Mouse (Mus musculus) heart, embryonic 16.5 days (tissue): ENCODE data around the gene 6330409D20Rik. TPM values are rescaled to one million over a fixed set of nuclear protein-coding genes. Genes with fewer than 3 reads are reported as not detected.

Experiments used
- ATAC-seq: fragments of 200-750 bp; cut with Nextera tagmentation; replicated peaks from 2 replicates; pipeline ENCODE4 v1.8.0; 2017; ENCODE audit warnings: moderate number of reproducible peaks; ENCODE audit not compliant: insufficient read depth, low FRiP score; ENCODE audit errors: extremely low read depth
- H3K27ac ChIP-seq: fragments of 300-500 bp; sonication (generic); 2 replicates; pipeline ENCODE4 v1.5.1; 2014; ENCODE audit warnings: mild to moderate bottlenecking, low read length, control low read depth, moderate library complexity
- H3K27me3 ChIP-seq: fragments of 300-500 bp; sonication (generic); 2 replicates; pipeline ENCODE4 v1.6.1; 2014; ENCODE audit warnings: low read length, mixed read lengths; ENCODE audit not compliant: control insufficient read depth, insufficient read depth
- H3K36me3 ChIP-seq: fragments of 300-500 bp; sonication (generic); 2 replicates; pipeline ENCODE4 v1.6.1; 2014; ENCODE audit not compliant: control insufficient read depth, insufficient read depth
- H3K4me1 ChIP-seq: fragments of 300-500 bp; sonication (generic); 2 replicates; pipeline ENCODE4 v1.6.1; 2014; ENCODE audit warnings: low read length, mixed read lengths; ENCODE audit not compliant: control insufficient read depth, insufficient read depth
- H3K4me2 ChIP-seq: fragments of 300-500 bp; sonication (generic); 2 replicates; pipeline ENCODE4 v1.6.1; 2014; ENCODE audit warnings: low read depth, mild to moderate bottlenecking, control low read depth, low read length
- H3K4me3 ChIP-seq: fragments of 300-500 bp; sonication (generic); 2 replicates; pipeline ENCODE4 v1.5.1; 2014; ENCODE audit warnings: mild to moderate bottlenecking, control low read depth, low read length
- H3K9ac ChIP-seq: fragments of 300-500 bp; sonication (generic); 2 replicates; pipeline ENCODE4 v1.6.1; 2014; ENCODE audit warnings: low read length, control low read depth
- H3K9me3 ChIP-seq: fragments of 300-500 bp; sonication (generic); replicated peaks from 2 replicates; pipeline ENCODE4 v1.6.1; 2016; ENCODE audit warnings: low read length; ENCODE audit not compliant: control insufficient read depth
- WGBS: fragments of 180-500 bp; shearing (Covaris S2); extraction: QIAGEN DNeasy Blood & Tissue Kit; methylation state at CpG from one replicate; pipeline ENCODE4 v1.1.7; 2014; 5-methylcytosine and 5-hydroxymethylcytosine counted together
- polyA plus RNA-seq: library from polyadenylated mRNA; unstranded; fragments of >200 nt; fragmentation: Nextera tagmentation; extraction: Ambion mirVana; gene quantifications from 2 replicates; pipeline ENCODE4 v1.2.1, GENCODE M21; 2015

Gene 6330409D20Rik
- polyA plus RNA-seq, result 0.17 and 0.26 TPM in 2 replicates

DNA sequence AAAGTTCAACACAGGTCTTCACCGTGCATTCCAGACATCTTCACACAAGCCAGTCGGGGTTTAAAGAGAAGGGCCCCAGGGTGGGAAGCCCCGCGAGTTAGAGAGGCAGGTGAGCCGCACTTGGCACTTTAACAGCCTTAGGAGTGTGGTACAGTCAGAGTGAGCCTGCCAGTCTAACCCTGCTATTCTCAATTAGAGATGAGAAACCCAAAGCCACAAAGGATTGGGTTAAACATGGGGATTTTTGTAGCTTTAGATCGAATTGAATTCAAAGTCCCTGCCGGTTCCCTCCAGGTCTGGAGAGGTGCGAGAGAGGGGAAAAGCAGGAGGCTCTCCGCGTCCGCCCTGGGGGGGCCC is at the start of gene 6330409D20Rik:
6330409D20Rik (minus strand) TSS at position 101 of the 357 bp plus-strand sequence.
- Histone ChIP-seq H3K9me3 (no peaks in the 10 kb centered on the region), H3K4me1 (peaks cover 11% of the 10 kb centered on the region), H3K9ac (peak within 1 kb of the TSS; percentile 65), H3K4me2 (peak within 1 kb of the TSS; percentile 75), H3K27me3 (peaks cover 28% of the 10 kb centered on the region), H3K36me3 (no peaks in the 10 kb centered on the region), H3K4me3 (peak within 1 kb of the TSS; percentile 53), H3K27ac (no peak within 1 kb of the TSS)
- no peak for ATAC-seq
- WGBS, result 19% methylated on average over 11 of the region's 11 CpGs

GRCm38 (mm10) chr2:32788581-32788980 is 47.8 kb upstream of the 6330409D20Rik start:
- Histone ChIP-seq H3K4me3 (no peak overlapping the region), H3K27ac (no peak overlapping the region), H3K4me2 (no peak overlapping the region), H3K9ac (no peak overlapping the region), H3K27me3 (no peaks in the 10 kb centered on the region), H3K9me3 (no peaks in the 10 kb centered on the region), H3K4me1 (peaks cover 10% of the 10 kb centered on the region), H3K36me3 (no peaks in the 10 kb centered on the region)
- WGBS, result 50% methylated on average over 2 of the region's 2 CpGs
- ATAC-seq, result no peak

GRCm38 (mm10) chr2:32787176-32787575 is 46.4 kb upstream of the 6330409D20Rik start:
- Histone ChIP-seq H3K27ac (no peak overlapping the region), H3K4me3 (no peak overlapping the region), H3K9ac (no peak overlapping the region), H3K36me3 (no peaks in the 10 kb centered on the region), H3K4me2 (no peak overlapping the region), H3K9me3 (no peaks in the 10 kb centered on the region), H3K27me3 (no peaks in the 10 kb centered on the region), H3K4me1 (peaks cover 10% of the 10 kb centered on the region)
- WGBS, result 60% methylated on average over 6 of the region's 6 CpGs
- no peak for ATAC-seq

GRCm38 (mm10) chr2:32784048-32784681 is 43.3 kb upstream of the 6330409D20Rik start, which contains the start of gene Cfap157:
TSS of gene Cfap157 (minus strand) at chr2:32784428.
- Histone ChIP-seq H3K36me3 (no peaks in the 10 kb centered on the region), H3K27ac (no peak within 1 kb of the TSS), H3K27me3 (no peaks in the 10 kb centered on the region), H3K4me2 (no peak within 1 kb of the TSS), H3K4me1 (peaks cover 5% of the 10 kb centered on the region), H3K9ac (no peak within 1 kb of the TSS), H3K4me3 (no peak within 1 kb of the TSS), H3K9me3 (no peaks in the 10 kb centered on the region)
- 53% methylated on average over 4 of the region's 4 CpGs for WGBS
- ATAC-seq, result peak; percentile 68

- no peaks in the 10 kb centered on the region for H3K36me3 ChIP-seq
- H3K4me2 ChIP-seq, result no peak overlapping the region
- H3K4me1 ChIP-seq, result peaks cover 5% of the 10 kb centered on the region
- WGBS, result 75% methylated on average over 6 of the region's 6 CpGs
- no peak overlapping the region for H3K9ac ChIP-seq
- no peak overlapping the region for H3K4me3 ChIP-seq
- no peak overlapping the region for H3K27ac ChIP-seq
- H3K9me3 ChIP-seq, result no peaks in the 10 kb centered on the region
- ATAC-seq, result no peak
- H3K27me3 ChIP-seq, result no peaks in the 10 kb centered on the region
Measured at GRCm38 (mm10) chr2:32781710-32782109, 40.9 kb upstream of the 6330409D20Rik start.

GRCm38 (mm10) chr2:32779714-32780113 is 38.9 kb upstream of the 6330409D20Rik start:
- H3K4me1 ChIP-seq, result peaks cover 13% of the 10 kb centered on the region
- H3K27me3 ChIP-seq, result no peaks in the 10 kb centered on the region
- H3K4me2 ChIP-seq, result no peak overlapping the region
- H3K9me3 ChIP-seq, result no peaks in the 10 kb centered on the region
- H3K9ac ChIP-seq, result no peak overlapping the region
- WGBS, result 88% methylated on average over 6 of the region's 6 CpGs
- H3K36me3 ChIP-seq, result no peaks in the 10 kb centered on the region
- H3K4me3 ChIP-seq, result no peak overlapping the region
- no peak overlapping the region for H3K27ac ChIP-seq
- no peak for ATAC-seq

DNA sequence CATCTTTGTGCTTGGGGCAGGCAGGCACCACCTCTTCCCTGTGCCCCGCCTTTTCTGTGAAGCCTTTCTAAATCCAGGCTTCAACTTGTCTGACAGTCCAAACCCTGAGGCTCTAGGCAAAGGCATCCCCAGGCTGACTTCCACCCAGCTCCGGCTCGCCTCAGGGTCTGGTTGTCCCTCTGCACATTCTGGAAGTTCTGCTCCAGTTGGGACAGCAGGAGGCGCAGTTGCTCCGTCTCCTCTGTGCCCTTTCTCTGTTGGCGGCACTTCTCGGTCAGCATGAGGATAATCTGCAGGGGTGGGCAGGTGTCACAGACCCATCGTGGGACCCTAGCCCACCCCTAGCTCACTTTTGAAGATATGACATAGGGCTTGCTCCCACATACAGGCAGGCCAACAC is 38.3 kb upstream of the 6330409D20Rik start:
- H3K9ac ChIP-seq, result no peak overlapping the region
- 10% methylated on average over 8 of the region's 8 CpGs for WGBS
- ATAC-seq, result no peak

DNA sequence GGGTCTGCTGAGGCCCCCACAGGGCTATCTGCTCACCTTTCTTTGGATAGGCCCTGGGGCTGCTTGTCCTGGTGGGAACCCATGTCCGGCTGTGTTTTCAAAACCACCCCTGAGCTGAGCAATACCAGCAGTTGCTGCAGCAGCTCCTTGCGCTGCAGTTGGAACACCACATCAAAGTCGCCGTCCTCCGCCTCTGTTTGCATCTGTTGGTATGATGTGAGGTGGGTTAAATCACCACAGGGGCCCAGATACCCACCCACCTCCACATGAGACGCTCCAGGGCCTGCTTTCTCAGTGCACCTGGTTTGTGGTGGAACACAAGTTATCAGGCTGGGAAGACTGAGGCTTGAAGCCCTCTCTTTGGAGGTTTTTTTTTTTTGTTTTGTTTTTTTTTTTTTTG is 37.3 kb upstream of the 6330409D20Rik start:
- H3K9ac ChIP-seq, result no peak overlapping the region
- no peak overlapping the region for H3K4me3 ChIP-seq
- no peak overlapping the region for H3K27ac ChIP-seq
- no peaks in the 10 kb centered on the region for H3K36me3 ChIP-seq
- H3K4me2 ChIP-seq, result no peak overlapping the region
- ATAC-seq, result no peak
- no peaks in the 10 kb centered on the region for H3K27me3 ChIP-seq
- 83% methylated on average over 6 of the region's 6 CpGs for WGBS
- H3K9me3 ChIP-seq, result no peaks in the 10 kb centered on the region
- peaks cover 8% of the 10 kb centered on the region for H3K4me1 ChIP-seq

More for the DNA sequence above, 38.3 kb upstream of the 6330409D20Rik start:
- Histone ChIP-seq H3K36me3 (no peaks in the 10 kb centered on the region), H3K27me3 (no peaks in the 10 kb centered on the region), H3K27ac (no peak overlapping the region), H3K4me1 (peaks cover 11% of the 10 kb centered on the region), H3K9me3 (no peaks in the 10 kb centered on the region), H3K4me2 (no peak overlapping the region), H3K4me3 (no peak overlapping the region)

- Histone ChIP-seq H3K4me2 (peak overlapping the region; percentile 76), H3K4me1 (peaks cover 8% of the 10 kb centered on the region), H3K9me3 (no peaks in the 10 kb centered on the region), H3K27ac (no peak overlapping the region), H3K27me3 (no peaks in the 10 kb centered on the region), H3K36me3 (no peaks in the 10 kb centered on the region), H3K4me3 (peak overlapping the region; percentile 58), H3K9ac (peak overlapping the region; percentile 49)
- ATAC-seq, result no peak
- WGBS, result 22% methylated on average over 22 of the region's 22 CpGs
Measured at GRCm38 (mm10) chr2:32776192-32776591, 35.4 kb upstream of the 6330409D20Rik start.
